Mouse (Mus musculus) midbrain, embryonic 16.5 days (tissue): ENCODE measurements around the gene Trcg1. TPM values are rescaled to one million over a fixed set of nuclear protein-coding genes. Genes with fewer than 3 reads are reported as not detected.
"Not testable (repeated sequence)": the region's sequence is repeated elsewhere in the genome, so short reads cannot be mapped to it uniquely, and the experiment has no call there.

Experiments used
- ATAC-seq: fragments of 200-750 bp; cut with Nextera tagmentation; 2 replicates; pipeline ENCODE4 v1.8.0; 2017; ENCODE audit warnings: moderate TSS enrichment
- H3K27ac ChIP-seq: fragments of 300-500 bp; sonication (generic); 2 replicates; pipeline ENCODE4 v1.5.1; 2014; ENCODE audit warnings: mild to moderate bottlenecking, low read length, mixed read lengths
- H3K27me3 ChIP-seq: fragments of 300-500 bp; sonication (generic); 2 replicates; pipeline ENCODE4 v1.6.1; 2014; ENCODE audit warnings: low read depth, low read length, mixed read lengths; ENCODE audit not compliant: control insufficient read depth, insufficient read depth
- H3K36me3 ChIP-seq: fragments of 300-500 bp; sonication (generic); 2 replicates; pipeline ENCODE4 v1.6.1; 2014; ENCODE audit warnings: mild to moderate bottlenecking, low read length, moderate library complexity, mixed read lengths; ENCODE audit not compliant: control insufficient read depth, insufficient read depth
- H3K4me1 ChIP-seq: fragments of 300-500 bp; sonication (generic); 2 replicates; pipeline ENCODE4 v1.6.1; 2014; ENCODE audit warnings: mild to moderate bottlenecking, low read length, mixed read lengths; ENCODE audit not compliant: control insufficient read depth, insufficient read depth
- H3K4me2 ChIP-seq: fragments of 300-500 bp; sonication (generic); 2 replicates; pipeline ENCODE4 v1.6.1; 2014; ENCODE audit warnings: mild to moderate bottlenecking, low read length, mixed read lengths
- H3K4me3 ChIP-seq: fragments of 300-500 bp; sonication (generic); 2 replicates; pipeline ENCODE4 v1.5.1; 2014; ENCODE audit warnings: low read depth, mild to moderate bottlenecking, low read length, moderate library complexity, mixed read lengths
- H3K9ac ChIP-seq: fragments of 300-500 bp; sonication (generic); 2 replicates; pipeline ENCODE4 v1.6.1; 2014; ENCODE audit warnings: low read depth, low read length, mixed read lengths
- H3K9me3 ChIP-seq: fragments of 300-500 bp; sonication (generic); replicated peaks from 2 replicates; pipeline ENCODE4 v1.6.1; 2014; ENCODE audit warnings: mild to moderate bottlenecking, low read length, mixed read lengths; ENCODE audit not compliant: control insufficient read depth, poor library complexity, severe bottlenecking
- WGBS: fragments of 180-500 bp; shearing (Covaris S2); extraction: QIAGEN DNeasy Blood & Tissue Kit; methylation state at CpG from one replicate; pipeline ENCODE4 v1.1.7; 2014; 5-methylcytosine and 5-hydroxymethylcytosine counted together
- polyA plus RNA-seq: library from polyadenylated mRNA; unstranded; fragments of >200 nt; fragmentation: Nextera tagmentation; extraction: Ambion mirVana; gene quantifications from 2 replicates; pipeline ENCODE4 v1.2.1, GENCODE M21; 2015

Gene Trcg1
- polyA plus RNA-seq, result not detected in 2 replicates

- 93% methylated on average over 2 of the region's 2 CpGs for WGBS
- H3K4me1 ChIP-seq, result no peaks in the 10 kb centered on the region
- no peak for ATAC-seq
- H3K9ac ChIP-seq, result no peak within 1 kb of the TSS
- H3K9me3 ChIP-seq, result no peaks in the 10 kb centered on the region
- H3K27me3 ChIP-seq, result no peaks in the 10 kb centered on the region
- H3K36me3 ChIP-seq, result no peaks in the 10 kb centered on the region
- H3K4me3 ChIP-seq, result no peak within 1 kb of the TSS
- H3K27ac ChIP-seq, result no peak within 1 kb of the TSS
- H3K4me2 ChIP-seq, result no peak within 1 kb of the TSS
These were observed at the start of gene Trcg1 for GRCm38 (mm10) chr9:57236256-57236655. Trcg1 (plus strand) TSS chr9:57236556.

GRCm38 (mm10) chr9:57196708-57197107 lies 39.6 kb upstream of the Trcg1 start:
- Histone ChIP-seq H3K4me3 (no peak overlapping the region), H3K36me3 (no peaks in the 10 kb centered on the region), H3K4me2 (no peak overlapping the region), H3K27me3 (no peaks in the 10 kb centered on the region; the same call in 1 of the 2 replicates), H3K27ac (no peak overlapping the region), H3K4me1 (no peaks in the 10 kb centered on the region), H3K9ac (no peak overlapping the region), H3K9me3 (no peaks in the 10 kb centered on the region)
- ATAC-seq, result no peak
- WGBS, result 90% methylated on average over 3 of the region's 3 CpGs

GRCm38 (mm10) chr9:57197414-57197813 lies 38.9 kb upstream of the Trcg1 start:
- no peaks in the 10 kb centered on the region for H3K9me3 ChIP-seq
- no peak overlapping the region for H3K4me2 ChIP-seq
- 70% methylated on average over 8 of the region's 8 CpGs for WGBS
- H3K9ac ChIP-seq, result no peak overlapping the region
- no peak for ATAC-seq
- no peak overlapping the region for H3K27ac ChIP-seq
- no peaks in the 10 kb centered on the region; the same call in 1 of the 2 replicates for H3K27me3 ChIP-seq
- no peak overlapping the region for H3K4me3 ChIP-seq
- no peaks in the 10 kb centered on the region for H3K36me3 ChIP-seq
- H3K4me1 ChIP-seq, result no peaks in the 10 kb centered on the region

DNA sequence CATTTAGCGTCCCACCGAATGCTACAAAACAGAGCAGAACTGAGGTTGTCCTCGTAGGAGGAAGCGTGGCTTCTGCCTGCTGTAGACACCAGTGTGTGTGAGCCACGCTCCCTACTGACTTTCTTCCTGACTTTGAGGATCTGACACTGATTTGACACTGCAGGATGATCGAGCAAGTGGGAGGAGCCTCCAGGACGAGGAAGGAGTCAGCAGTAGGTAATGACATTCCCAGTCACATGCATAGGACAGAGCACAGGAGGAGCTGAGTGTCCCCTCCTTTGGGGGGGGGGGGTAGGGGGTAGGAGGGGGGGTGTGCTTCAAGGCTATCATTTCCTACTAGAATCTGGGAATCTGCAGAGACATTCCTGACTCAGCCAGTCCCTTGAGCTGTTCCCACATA lies 33.4 kb upstream of the Trcg1 start:
- 78% methylated on average over 7 of the region's 7 CpGs for WGBS
- Histone ChIP-seq H3K9ac (no peak overlapping the region), H3K4me2 (no peak overlapping the region), H3K27ac (no peak overlapping the region), H3K27me3 (no peaks in the 10 kb centered on the region), H3K9me3 (no peaks in the 10 kb centered on the region), H3K4me3 (no peak overlapping the region), H3K36me3 (no peaks in the 10 kb centered on the region), H3K4me1 (no peaks in the 10 kb centered on the region)
- no peak for ATAC-seq

GRCm38 (mm10) chr9:57203571-57203970 lies 32.8 kb upstream of the Trcg1 start:
- not testable (repeated sequence) for H3K4me2 ChIP-seq, ATAC-seq, H3K4me3 ChIP-seq, H3K36me3 ChIP-seq, H3K27ac ChIP-seq, H3K9ac ChIP-seq, H3K9me3 ChIP-seq, H3K4me1 ChIP-seq, H3K27me3 ChIP-seq
- WGBS, result 92% methylated on average over 13 of the region's 13 CpGs

DNA sequence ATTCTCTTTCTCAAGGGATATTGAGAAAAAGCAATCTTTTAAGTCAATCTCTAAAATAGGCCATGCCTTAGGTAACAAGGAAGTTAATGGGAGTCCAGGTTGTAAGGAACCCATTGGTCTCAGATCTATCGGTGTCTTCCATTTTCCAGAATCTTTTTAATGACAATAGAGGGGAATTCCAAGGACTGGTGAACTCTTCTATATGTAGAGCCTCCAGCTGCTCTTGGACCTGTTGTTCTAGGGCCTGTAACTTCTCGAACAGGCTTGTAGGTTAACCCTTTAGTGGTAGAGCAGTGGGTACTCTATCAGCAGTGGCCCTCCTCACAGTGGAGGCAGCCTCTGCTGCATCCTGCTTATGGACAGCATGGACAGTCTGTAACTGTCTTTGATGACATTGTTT lies 29.5 kb upstream of the Trcg1 start:
- no peak overlapping the region for H3K4me2 ChIP-seq
- ATAC-seq, result no peak
- no peak overlapping the region for H3K27ac ChIP-seq
- no peak overlapping the region for H3K4me3 ChIP-seq
- H3K4me1 ChIP-seq, result no peaks in the 10 kb centered on the region
- H3K36me3 ChIP-seq, result no peaks in the 10 kb centered on the region
- no peaks in the 10 kb centered on the region for H3K27me3 ChIP-seq
- 64% methylated on average over 2 of the region's 2 CpGs for WGBS
- no peak overlapping the region for H3K9ac ChIP-seq
- H3K9me3 ChIP-seq, result no peaks in the 10 kb centered on the region

DNA sequence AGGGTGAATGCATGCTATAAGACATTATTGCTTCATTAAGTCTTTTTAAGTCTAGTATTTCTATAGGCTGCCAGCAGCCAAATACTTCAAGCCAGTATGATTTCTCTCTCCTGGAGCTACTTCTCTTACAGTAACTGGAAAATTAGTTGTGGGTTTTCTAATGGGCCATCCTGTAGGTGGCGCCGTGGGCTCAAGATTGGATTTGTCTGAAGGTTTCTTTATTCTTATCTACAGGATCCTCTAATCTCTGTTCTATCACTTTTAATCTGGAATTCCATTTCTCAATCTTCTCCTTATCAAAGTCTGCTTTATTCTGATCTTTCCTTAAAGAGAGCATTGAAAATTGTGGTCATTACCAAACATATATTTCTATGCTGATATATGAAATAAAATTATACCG lies 27.0 kb upstream of the Trcg1 start:
- ATAC-seq, result no peak
- no peaks in the 10 kb centered on the region for H3K36me3 ChIP-seq
- no peaks in the 10 kb centered on the region for H3K9me3 ChIP-seq
- H3K4me3 ChIP-seq, result no peak overlapping the region
- H3K27ac ChIP-seq, result no peak overlapping the region
- H3K4me1 ChIP-seq, result no peaks in the 10 kb centered on the region
- 32% methylated on average over 3 of the region's 3 CpGs for WGBS
- H3K4me2 ChIP-seq, result no peak overlapping the region
- no peaks in the 10 kb centered on the region for H3K27me3 ChIP-seq
- H3K9ac ChIP-seq, result no peak overlapping the region

DNA sequence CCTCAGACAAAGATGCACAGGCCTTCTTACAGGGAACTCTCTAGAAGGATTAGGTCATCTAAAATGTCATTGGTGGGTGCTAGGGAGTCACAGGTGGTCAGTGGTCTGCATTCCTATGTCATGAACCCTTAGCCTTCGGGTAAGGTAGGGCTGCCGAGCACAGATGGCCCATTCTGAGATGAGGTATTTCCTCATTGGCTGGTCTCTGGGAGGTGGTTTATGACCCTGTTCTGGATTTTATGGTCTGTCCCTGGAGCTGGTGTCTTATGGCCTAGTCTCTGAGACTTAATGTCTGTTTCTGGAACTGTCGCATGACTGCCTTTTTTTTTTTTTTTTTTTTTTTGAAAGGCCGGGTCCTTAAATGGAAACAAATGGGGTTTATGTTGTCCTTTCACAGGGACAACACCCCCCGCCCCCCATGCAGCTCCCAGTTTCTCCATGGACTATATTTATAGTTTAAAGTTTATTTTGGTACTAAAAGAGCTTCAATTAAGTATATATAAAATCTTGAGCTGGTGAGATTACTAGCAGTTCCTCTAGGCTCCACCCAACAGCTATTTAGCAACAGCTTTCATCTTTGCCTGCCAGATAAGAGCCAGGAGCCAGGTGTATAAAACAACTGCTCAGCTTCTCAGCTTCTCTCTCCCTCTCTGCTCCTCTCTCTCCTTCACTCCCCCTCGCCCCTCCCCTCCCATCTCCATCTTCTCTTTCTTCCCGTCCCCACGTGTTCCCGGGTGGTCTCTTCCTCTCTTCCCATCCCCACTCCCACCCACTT lies 23.7 kb upstream of the Trcg1 start:
- Histone ChIP-seq H3K9me3 (no peaks in the 10 kb centered on the region), H3K4me2 (no peak overlapping the region), H3K9ac (no peak overlapping the region), H3K36me3 (no peaks in the 10 kb centered on the region), H3K4me3 (no peak overlapping the region), H3K27me3 (no peaks in the 10 kb centered on the region), H3K4me1 (no peaks in the 10 kb centered on the region), H3K27ac (no peak overlapping the region)
- WGBS, result 78% methylated on average over 9 of the region's 9 CpGs
- no peak for ATAC-seq

DNA sequence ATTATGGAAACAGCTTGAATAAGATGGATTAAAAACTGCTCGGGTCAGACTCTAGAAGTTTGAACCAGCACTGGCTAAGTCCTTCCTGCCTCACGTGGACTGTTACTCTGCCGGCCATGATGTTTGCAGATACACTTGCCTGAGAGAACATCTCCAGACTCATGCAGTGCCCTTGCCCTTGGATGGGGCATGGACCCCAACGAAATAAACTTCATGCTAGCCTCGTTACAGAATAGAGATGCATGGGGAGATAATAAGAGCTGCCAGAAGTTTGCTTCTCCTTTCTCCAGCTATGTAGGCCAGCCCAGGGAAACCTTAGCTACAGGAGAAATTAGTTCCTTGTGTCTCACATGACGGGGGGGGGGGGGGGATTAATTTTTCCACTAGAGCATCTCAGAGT lies 21.9 kb upstream of the Trcg1 start:
- WGBS, result 80% methylated on average over 6 of the region's 6 CpGs
- Histone ChIP-seq H3K4me3 (no peak overlapping the region), H3K4me2 (no peak overlapping the region), H3K27me3 (no peaks in the 10 kb centered on the region), H3K27ac (no peak overlapping the region), H3K36me3 (no peaks in the 10 kb centered on the region), H3K9me3 (no peaks in the 10 kb centered on the region), H3K9ac (no peak overlapping the region), H3K4me1 (no peaks in the 10 kb centered on the region)
- no peak for ATAC-seq
